Mouse (Mus musculus) sigmoid colon, adult 10 weeks (tissue): ENCODE measurements around the gene Tmem135. TPM values are rescaled to one million over a fixed set of nuclear protein-coding genes. Genes with fewer than 3 reads are reported as not detected.

ENCODE experiments used
- polyA plus RNA-seq: library from polyadenylated mRNA; stranded (reverse); fragments of 350-450 nt; fragmentation: Illumina TruSeq; extraction: RNeasy Lipid Tissue Mini Kit (QIAGEN cat#74804); gene quantifications from one replicate; pipeline ENCODE4 v1.2.3, GENCODE M21; 2014; ENCODE audit warnings: low read depth, low replicate concordance

Gene Tmem135
- 61.1 TPM for polyA plus RNA-seq

GRCm38 (mm10) chr7:89404081-89404733 lies at the start of gene Tmem135, which contains the start of gene Fzd4:
Gene Tmem135, minus strand, starts transcription at chr7:89404222.
Gene Fzd4, plus strand, starts transcription at chr7:89404355.

Other genes starting within 250 kb of the Tmem135 start
- gene Fzd4, start 133 bp upstream of the Tmem135 start, polyA plus RNA-seq = 17.7 TPM
- gene Prss23, start 123.0 kb upstream of the Tmem135 start, polyA plus RNA-seq = 110 TPM
- gene Me3, start 228.2 kb upstream of the Tmem135 start, polyA plus RNA-seq = 1.9 TPM